Mouse (Mus musculus) urinary bladder, postnatal 25 days (tissue): ENCODE measurements around the gene Pdcd2l.

Source experiments
- DNase-seq: peaks from one replicate; pipeline ENCODE4 v3.0.0; 2022; ENCODE audit warnings: low spot score

The Pdcd2l gene

GRCm38 (mm10) chr7:34141123-34141522 lies 55.3 kb downstream of the Pdcd2l start:
- no peak for DNase-seq

- DNase-seq: no peak
Observed at GRCm38 (mm10) chr7:34139493-34139892, 57.0 kb downstream of the Pdcd2l start.
